Mouse (Mus musculus): Measurements from ENCODE around the gene Dedd2.

DNA sequence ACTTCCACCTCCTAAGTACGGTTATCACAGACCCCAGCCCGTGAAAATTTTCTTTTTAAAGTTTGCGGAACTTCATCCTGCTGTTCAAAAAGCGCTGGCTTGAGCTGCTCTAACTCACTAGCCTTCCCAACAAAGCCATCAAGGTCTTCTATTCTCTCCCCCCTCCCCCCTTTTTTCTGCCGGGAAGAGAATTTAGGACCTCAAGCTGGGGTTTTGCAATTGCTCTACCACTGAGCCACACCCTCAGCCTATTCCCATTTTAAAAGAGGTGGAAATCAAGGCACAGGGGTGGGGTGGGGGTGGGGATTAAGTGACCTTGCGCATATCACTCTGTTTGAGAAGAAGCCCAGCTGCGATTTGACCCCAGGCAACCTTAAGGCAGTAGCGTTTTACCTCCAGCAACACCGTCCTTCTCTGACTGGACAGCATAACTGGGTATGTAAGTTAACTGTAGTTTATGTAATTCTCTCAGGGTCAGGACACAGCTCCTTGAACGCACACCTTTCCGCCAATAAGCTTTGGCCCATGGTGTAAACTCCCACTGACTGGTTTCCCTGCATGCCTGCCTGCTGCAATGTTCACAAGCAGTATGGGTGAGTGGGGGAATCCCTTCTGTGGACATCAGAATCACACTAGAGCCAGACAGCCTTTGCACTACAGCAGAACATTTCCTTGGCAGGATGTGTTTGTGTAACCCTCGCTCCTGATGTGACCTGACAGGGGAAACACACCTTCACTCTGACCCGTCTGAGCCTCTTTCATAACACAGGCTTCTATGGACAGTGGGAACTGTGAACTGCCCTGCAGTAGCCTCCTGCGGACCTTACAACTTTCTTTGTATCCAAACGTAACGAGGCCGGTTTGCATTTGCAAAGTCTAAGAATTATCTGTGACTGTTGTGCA lies 43.8 kb upstream of the Dedd2 start:
- TF ChIP-seq CTCF (IDR thresholded peaks at IDR 0.05) = no peak
- no peak for TF ChIP-seq EP300 (IDR thresholded peaks at IDR 0.05)
